ENCODE assay signal across 19 mouse cellular contexts in genomic region chr5:76664936-76665335, GRCm38 (mm10). TPM values are rescaled to one million over a fixed set of nuclear protein-coding genes. Genes with fewer than 3 reads are reported as not detected.
DNase-seq lines count a peak whose midpoint lies in the region; ATAC-seq and TF ChIP-seq lines count a peak whose summit lies in the region.
"Had no signal": no experiment of that assay in that cellular context is flagged by ENCODE, and none has a peak within 500 bp of the region (broad histone marks: within the 10 kb centered on the region; RNA-seq: fewer than 3 reads in every experiment).

No protein-coding gene starts in this region.

- peak; percentile 19 for DNase-seq in kidney, postnatal 0 days (ENCODE audit: low spot score)
- no peak for DNase-seq in kidney, adult 8-10 months
- DNase-seq in right cerebral cortex, postnatal 10 days (ENCODE audit: low spot score in 2 of 2) = no peak
- DNase-seq: adrenal gland, adult 2 months; cerebellum, adult 18-20 months; gastrocnemius, postnatal 10 days; liver, embryonic 13.5 days; lung, adult 2 months had no signal

- no peak overlapping the region for H3K4me2 ChIP-seq in kidney, postnatal 0 days (ENCODE audit: low read length)
- H3K4me2 ChIP-seq in forebrain, embryonic 13.5 days = no peak overlapping the region
- no peak overlapping the region for H3K4me2 ChIP-seq in forebrain, embryonic 15.5 days (replicated peaks)
- H3K4me2 ChIP-seq in midbrain, embryonic 13.5 days (replicated peaks) = 0 out of 2 replicates have a peak overlapping the region, but pooled peaks have one; percentile 3
- H3K4me2 ChIP-seq: embryonic facial prominence, embryonic 13.5 days; heart, embryonic 11.5 days; kidney, embryonic 15.5 days; liver, embryonic 13.5 days had no signal

- ATAC-seq in kidney, postnatal 0 days (replicated peaks; ENCODE audit: low FRiP score, low read depth) = no peak
- ATAC-seq in forebrain, embryonic 13.5 days = no peak
- no peak for ATAC-seq in forebrain, embryonic 15.5 days (replicated peaks)
- no peak for ATAC-seq in midbrain, embryonic 13.5 days
- ATAC-seq in frontal cortex, adult (ENCODE audit: low TSS enrichment) = no peak
- ATAC-seq: intestine, embryonic 16.5 days had no signal

- no peak overlapping the region for H3K27ac ChIP-seq in kidney, postnatal 0 days
- peak overlapping the region; percentile 59 for H3K27ac ChIP-seq in forebrain, embryonic 13.5 days
- H3K27ac ChIP-seq in forebrain, embryonic 15.5 days (replicated peaks) = peak overlapping the region; percentile 32
- H3K27ac ChIP-seq in midbrain, embryonic 13.5 days = peak overlapping the region; percentile 69
- H3K27ac ChIP-seq: embryonic facial prominence, embryonic 13.5 days; kidney, embryonic 15.5 days; left cerebral cortex, adult 2 months; liver, embryonic 13.5 days had no signal

- no peaks in the 10 kb centered on the region for H3K4me1 ChIP-seq in kidney, postnatal 0 days (replicated peaks; ENCODE audit: insufficient read depth, low read length)
- H3K4me1 ChIP-seq in forebrain, embryonic 13.5 days = peaks cover 56% of the 10 kb centered on the region
- peaks cover 37% of the 10 kb centered on the region for H3K4me1 ChIP-seq in forebrain, embryonic 15.5 days
- H3K4me1 ChIP-seq in midbrain, embryonic 13.5 days (replicated peaks) = peaks cover 64% of the 10 kb centered on the region

- TF ChIP-seq CTCF in kidney, postnatal 0 days (IDR thresholded peaks at IDR 0.05; ENCODE audit: low read depth) = no peak

- no peak overlapping the region for H3K4me3 ChIP-seq in kidney, postnatal 0 days (replicated peaks; ENCODE audit: low read depth, low read length)
- H3K4me3 ChIP-seq in forebrain, embryonic 13.5 days = no peak overlapping the region
- no peak overlapping the region for H3K4me3 ChIP-seq in forebrain, embryonic 15.5 days
- no peak overlapping the region for H3K4me3 ChIP-seq in midbrain, embryonic 13.5 days (replicated peaks)
- H3K4me3 ChIP-seq: embryonic facial prominence, embryonic 13.5 days; erythroblast, embryonic 14.5 days; hindbrain, embryonic 15.5 days; kidney, embryonic 15.5 days; left cerebral cortex, adult 2 months; liver, embryonic 13.5 days had no signal

- H3K9me3 ChIP-seq in kidney, postnatal 0 days (replicated peaks; ENCODE audit: low read length) = no peaks in the 10 kb centered on the region
- H3K9me3 ChIP-seq in forebrain, embryonic 13.5 days (replicated peaks) = no peaks in the 10 kb centered on the region
- H3K9me3 ChIP-seq in forebrain, embryonic 15.5 days = no peaks in the 10 kb centered on the region
- no peaks in the 10 kb centered on the region for H3K9me3 ChIP-seq in midbrain, embryonic 13.5 days
- H3K9me3 ChIP-seq: embryonic facial prominence, embryonic 13.5 days; hindbrain, embryonic 15.5 days; kidney, embryonic 15.5 days; liver, embryonic 13.5 days had no signal

- whole genome bisulfite sequencing in kidney, postnatal 0 days = 58% methylated on average over 7 of the region's 7 CpGs
- 73% methylated on average over 7 of the region's 7 CpGs for WGBS in forebrain, embryonic 13.5 days
- 70% methylated on average over 7 of the region's 7 CpGs for WGBS in forebrain, embryonic 15.5 days
- 70% methylated on average over 7 of the region's 7 CpGs for WGBS in midbrain, embryonic 13.5 days

- no peaks in the 10 kb centered on the region for H3K27me3 ChIP-seq in kidney, postnatal 0 days (ENCODE audit: insufficient read depth, low read length)
- no peaks in the 10 kb centered on the region for H3K27me3 ChIP-seq in forebrain, embryonic 13.5 days
- H3K27me3 ChIP-seq in forebrain, embryonic 15.5 days = no peaks in the 10 kb centered on the region
- no peaks in the 10 kb centered on the region for H3K27me3 ChIP-seq in midbrain, embryonic 13.5 days
- H3K27me3 ChIP-seq: embryonic facial prominence, embryonic 13.5 days; hindbrain, embryonic 15.5 days; kidney, embryonic 15.5 days; liver, embryonic 13.5 days had no signal

- H3K36me3 ChIP-seq in kidney, postnatal 0 days (ENCODE audit: insufficient read depth, low read length) = no peaks in the 10 kb centered on the region
- H3K36me3 ChIP-seq in forebrain, embryonic 13.5 days (ENCODE audit: poor library complexity, severe bottlenecking) = 0 out of 2 replicates have a peak, but pooled peaks cover 8% of the 10 kb centered on the region
- 0 out of 2 replicates have a peak, but pooled peaks cover 2% of the 10 kb centered on the region for H3K36me3 ChIP-seq in forebrain, embryonic 15.5 days
- no peaks in the 10 kb centered on the region for H3K36me3 ChIP-seq in midbrain, embryonic 13.5 days
- H3K36me3 ChIP-seq: embryonic facial prominence, embryonic 13.5 days; hindbrain, embryonic 15.5 days; kidney, embryonic 15.5 days had no signal

- H3K9ac ChIP-seq in kidney, postnatal 0 days (ENCODE audit: low read depth, low read length) = no peak overlapping the region
- no peak overlapping the region for H3K9ac ChIP-seq in forebrain, embryonic 13.5 days
- H3K9ac ChIP-seq in forebrain, embryonic 15.5 days (replicated peaks) = no peak overlapping the region
- no peak overlapping the region for H3K9ac ChIP-seq in midbrain, embryonic 13.5 days (replicated peaks)
- H3K9ac ChIP-seq: embryonic facial prominence, embryonic 13.5 days; hindbrain, embryonic 15.5 days; kidney, embryonic 15.5 days had no signal

RNA-seq across cellular contexts. Expression of gene C530008M17Rik, which starts 8.6 kb away (rescaled TPM):
- polyA plus RNA-seq in kidney, postnatal 0 days (2015; fragmentation: Nextera tagmentation; extraction: Ambion mirVana) = 6.8 and 8.1 TPM in 2 replicates
- 68.9 and 77.4 TPM in 2 replicates for polyA plus RNA-seq in forebrain, embryonic 13.5 days (2015; fragmentation: Nextera tagmentation; extraction: Ambion mirVana)
- polyA plus RNA-seq in forebrain, embryonic 15.5 days (2015; fragmentation: Nextera tagmentation; extraction: Ambion mirVana) = 84.9 and 94.2 TPM in 2 replicates
- 68.9 and 75.2 TPM in 2 replicates for polyA plus RNA-seq in midbrain, embryonic 13.5 days (2015; fragmentation: Nextera tagmentation; extraction: Ambion mirVana)
